Comparison of ENCODE assay signal across 17 mouse cellular contexts in the genomic region with DNA sequence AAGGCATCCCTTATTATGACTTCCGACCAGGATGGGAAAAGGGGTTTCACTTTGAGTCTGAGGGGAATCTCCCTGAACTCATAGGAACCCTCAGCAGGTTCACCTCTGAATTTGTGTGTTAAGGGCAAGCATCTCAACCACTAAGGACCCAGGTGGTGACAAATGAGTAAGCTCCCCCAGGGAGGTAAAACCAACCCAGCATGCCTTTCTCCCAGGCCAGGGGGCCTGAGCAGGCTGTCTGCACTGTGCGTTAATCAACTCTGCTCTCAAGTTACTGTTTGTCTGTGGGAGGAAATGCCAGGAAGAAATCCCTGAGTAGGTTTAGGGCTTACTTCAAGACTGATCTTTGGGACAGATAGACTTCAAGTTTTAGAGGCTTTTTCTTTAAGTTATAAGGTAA.
DNase-seq lines count a peak whose midpoint lies in the region; ATAC-seq and TF ChIP-seq lines count a peak whose summit lies in the region.
"Had no signal": no experiment of that assay in that cellular context is flagged by ENCODE, and none has a peak within 500 bp of the region (broad histone marks: within the 10 kb centered on the region; RNA-seq: fewer than 3 reads in every experiment).

No protein-coding gene starts in this region.

- POLR2A ChIA-PET in Patski (lab: Charles Lee), result no interaction called here

- in situ Hi-C loops in Patski (cut with MboI; ENCODE audit: low pct_unique_long_range_greater_than_20kb), result no loop called here

- H3K4me3 ChIP-seq in embryonic facial prominence, embryonic 10.5 days, result no peak overlapping the region
- H3K4me3 ChIP-seq in limb, embryonic 10.5 days, result no peak overlapping the region
- H3K4me3 ChIP-seq: forebrain, embryonic 12.5 days; limb, embryonic 13.5 days; liver, embryonic 15.5 days; midbrain, embryonic 13.5 days had no signal

- CTCF ChIA-PET in Patski (lab: Charles Lee), result no interaction called here

- no peak for TF ChIP-seq CTCF in Patski (IDR thresholded peaks at IDR 0.05)

- no peak overlapping the region for H3K27ac ChIP-seq in embryonic facial prominence, embryonic 10.5 days (replicated peaks)
- 0 out of 2 replicates have a peak overlapping the region, but pooled peaks have one; percentile 43 for H3K27ac ChIP-seq in limb, embryonic 10.5 days
- H3K27ac ChIP-seq: forebrain, embryonic 12.5 days; limb, embryonic 13.5 days; liver, embryonic 15.5 days; midbrain, embryonic 13.5 days had no signal

- peak; percentile 74 for ATAC-seq in Patski
- ATAC-seq in erythroblast, adult 5-6 weeks (replicated peaks; ENCODE audit: low FRiP score, poor library complexity, severe bottlenecking), result no peak
- ATAC-seq: midbrain, embryonic 13.5 days had no signal

- peaks cover 15% of the 10 kb centered on the region for H3K4me1 ChIP-seq in embryonic facial prominence, embryonic 10.5 days
- H3K4me1 ChIP-seq in limb, embryonic 10.5 days, result peaks cover 13% of the 10 kb centered on the region
- H3K4me1 ChIP-seq: forebrain, embryonic 12.5 days; liver, embryonic 15.5 days had no signal

- H3K9me3 ChIP-seq in embryonic facial prominence, embryonic 10.5 days, result no peaks in the 10 kb centered on the region
- no peaks in the 10 kb centered on the region for H3K9me3 ChIP-seq in limb, embryonic 10.5 days (replicated peaks)
- H3K9me3 ChIP-seq: forebrain, embryonic 12.5 days; limb, embryonic 13.5 days; liver, embryonic 15.5 days; midbrain, embryonic 13.5 days had no signal

- peak; percentile 41 to 51 for DNase-seq in kidney, postnatal 4 days
- DNase-seq in kidney, adult 18-20 months, result no peak
- peak; percentile 43 for DNase-seq in Patski (ENCODE audit: low read depth, low spot score)
- DNase-seq in embryonic facial prominence, embryonic 10.5 days (ENCODE audit: low spot score), result peak; percentile 50
- peak; percentile 40 for DNase-seq in limb, embryonic 10.5 days (ENCODE audit: low spot score)
- no peak for DNase-seq in frontal cortex, postnatal 36 days (ENCODE audit: low spot score in 2 of 2)
- DNase-seq in cerebellum, adult 11-12 months, result no peak
- DNase-seq: cerebellum, adult 9-11 months; heart, postnatal 36 days; kidney, postnatal 14 days; thymus, adult 18-20 months had no signal

- 34% methylated on average over 2 of the region's 2 CpGs for WGBS in embryonic facial prominence, embryonic 10.5 days
- WGBS in limb, embryonic 10.5 days, result 33% methylated on average over 2 of the region's 2 CpGs

- H3K27me3 ChIP-seq in Patski, result peaks cover 14% of the 10 kb centered on the region
- H3K27me3 ChIP-seq in embryonic facial prominence, embryonic 10.5 days (replicated peaks; ENCODE audit: low read depth, poor library complexity, severe bottlenecking), result no peaks in the 10 kb centered on the region
- H3K27me3 ChIP-seq in limb, embryonic 10.5 days (ENCODE audit: low read depth, poor library complexity, severe bottlenecking), result no peaks in the 10 kb centered on the region
- H3K27me3 ChIP-seq: limb, embryonic 13.5 days; liver, embryonic 15.5 days; midbrain, embryonic 13.5 days had no signal

- H3K36me3 ChIP-seq in embryonic facial prominence, embryonic 10.5 days (replicated peaks), result no peaks in the 10 kb centered on the region
- H3K36me3 ChIP-seq in limb, embryonic 10.5 days, result no peaks in the 10 kb centered on the region
- H3K36me3 ChIP-seq: forebrain, embryonic 12.5 days; G1E; limb, embryonic 13.5 days; liver, embryonic 15.5 days; midbrain, embryonic 13.5 days had no signal

Comparison
In these comparisons a context has a peak if more than half of its experiments do, and no peak if none do; other contexts are left out.
1. DNase-seq: peak in kidney, postnatal 4 days (2 of 2), Patski (single experiment), embryonic facial prominence, embryonic 10.5 days (single experiment) and limb, embryonic 10.5 days (single experiment); none in kidney, adult 18-20 months (single experiment), frontal cortex, postnatal 36 days (0 of 2) and cerebellum, adult 11-12 months (single experiment).